Mouse (Mus musculus): ENCODE measurements around the gene Cracr2b. TPM values are rescaled to one million over a fixed set of nuclear protein-coding genes. Genes with fewer than 3 reads are reported as not detected.

The Cracr2b gene
- polyA plus RNA-seq, 1 experiment from 2014 or later: 8.5 TPM

DNA sequence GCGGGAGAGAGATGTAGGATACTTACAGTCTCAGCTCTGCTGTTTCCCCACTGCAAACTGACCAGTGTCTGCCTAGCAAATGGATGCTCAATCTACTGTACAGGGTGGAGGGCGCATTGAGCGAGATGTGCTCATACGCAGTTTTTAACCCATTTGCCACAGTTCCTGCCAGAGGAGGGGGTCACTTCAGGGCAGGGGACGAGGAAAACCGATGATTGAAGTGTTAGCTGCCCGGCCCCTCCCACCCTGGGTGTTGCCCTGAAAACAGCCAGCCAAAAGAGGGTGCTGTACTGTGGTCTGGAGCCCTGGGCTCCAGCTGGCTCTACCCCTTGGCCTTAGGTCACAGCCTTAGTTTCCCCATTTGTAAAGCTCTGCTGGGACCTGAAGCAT is 16.1 kb downstream of the Cracr2b start:
- H3K9ac ChIP-seq (replicated peaks): no peak overlapping the region
- peaks cover 41% of the 10 kb centered on the region for H3K4me1 ChIP-seq
- peaks cover 10% of the 10 kb centered on the region for H3K36me3 ChIP-seq
- 23% methylated on average over 7 of the region's 7 CpGs for WGBS
- no peaks in the 10 kb centered on the region for H3K9me3 ChIP-seq
- H3K4me3 ChIP-seq: no peak overlapping the region; the same call in 1 of the 2 replicates
- no peak overlapping the region for H3K4me2 ChIP-seq (replicated peaks)
- no peak overlapping the region; the same call in 1 of the 2 replicates for H3K27ac ChIP-seq (replicated peaks)
- ATAC-seq (replicated peaks): no peak
- H3K27me3 ChIP-seq: peaks cover 15% of the 10 kb centered on the region

DNA sequence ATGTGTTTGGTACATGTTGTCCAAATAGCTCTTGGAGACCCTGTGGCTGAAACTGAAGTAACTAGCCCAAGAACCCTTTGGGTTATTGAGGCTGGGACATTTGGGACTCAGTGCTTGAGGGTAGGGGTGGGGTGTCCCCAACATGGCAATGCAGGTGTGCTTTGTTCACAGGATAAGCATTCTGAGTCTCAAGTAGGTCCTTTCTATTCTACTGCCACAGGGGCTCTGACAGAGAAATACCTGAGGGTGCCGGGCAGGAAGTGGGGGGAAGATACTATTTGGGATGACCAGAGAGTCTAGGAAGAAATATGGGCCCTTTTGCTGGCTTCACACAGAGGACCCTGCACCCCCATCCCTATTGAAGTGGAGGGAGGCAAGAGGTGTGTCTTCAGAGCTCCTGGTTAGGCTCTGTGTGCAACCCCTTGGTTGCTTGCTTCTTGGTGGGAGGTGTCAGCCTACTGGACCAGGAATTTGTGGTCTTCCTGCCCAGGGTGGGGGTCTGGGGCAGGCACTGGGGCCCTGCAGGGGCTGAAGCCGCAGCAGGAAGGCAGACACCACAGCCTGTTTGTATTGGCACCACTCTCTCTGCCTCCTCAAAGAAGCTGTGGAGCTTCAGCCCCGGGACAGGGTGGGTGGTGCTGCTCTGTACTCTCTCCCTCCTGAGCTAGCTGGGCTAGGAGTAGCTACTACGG is 16.8 kb downstream of the Cracr2b start:
- 72% methylated on average over 4 of the region's 4 CpGs for WGBS
- no peak overlapping the region for H3K4me3 ChIP-seq
- no peak overlapping the region for H3K4me2 ChIP-seq (replicated peaks)
- no peak overlapping the region for H3K27ac ChIP-seq (replicated peaks)
- H3K36me3 ChIP-seq: peaks cover 2% of the 10 kb centered on the region
- H3K4me1 ChIP-seq: peaks cover 49% of the 10 kb centered on the region
- peaks cover 15% of the 10 kb centered on the region for H3K27me3 ChIP-seq
- no peak overlapping the region for H3K9ac ChIP-seq (replicated peaks)
- no peak for ATAC-seq (replicated peaks)
- H3K9me3 ChIP-seq: no peaks in the 10 kb centered on the region

- no peak for ATAC-seq (replicated peaks)
- H3K4me3 ChIP-seq: no peak overlapping the region
- peaks cover 15% of the 10 kb centered on the region for H3K27me3 ChIP-seq
- no peaks in the 10 kb centered on the region for H3K9me3 ChIP-seq
- no peaks in the 10 kb centered on the region for H3K36me3 ChIP-seq
- no peak overlapping the region for H3K27ac ChIP-seq (replicated peaks)
- WGBS: 83% methylated on average over 5 of the region's 5 CpGs
- peaks cover 54% of the 10 kb centered on the region for H3K4me1 ChIP-seq
- H3K4me2 ChIP-seq (replicated peaks): no peak overlapping the region
- H3K9ac ChIP-seq (replicated peaks): no peak overlapping the region
Observed at GRCm38 (mm10) chr7:141478270-141478748, 17.4 kb downstream of the Cracr2b start.

GRCm38 (mm10) chr7:141480842-141481497 is 20.1 kb downstream of the Cracr2b start:
- H3K27ac ChIP-seq (replicated peaks): no peak overlapping the region
- peaks cover 13% of the 10 kb centered on the region for H3K27me3 ChIP-seq
- H3K4me3 ChIP-seq: peak overlapping the region; percentile 64
- no peaks in the 10 kb centered on the region for H3K9me3 ChIP-seq
- ATAC-seq (replicated peaks): peak; percentile 51
- no peak overlapping the region for H3K9ac ChIP-seq (replicated peaks)
- H3K36me3 ChIP-seq: no peaks in the 10 kb centered on the region
- 7% methylated on average over 10 of the region's 10 CpGs for WGBS
- H3K4me1 ChIP-seq: peaks cover 42% of the 10 kb centered on the region
- H3K4me2 ChIP-seq (replicated peaks): peak overlapping the region; percentile 91

DNA sequence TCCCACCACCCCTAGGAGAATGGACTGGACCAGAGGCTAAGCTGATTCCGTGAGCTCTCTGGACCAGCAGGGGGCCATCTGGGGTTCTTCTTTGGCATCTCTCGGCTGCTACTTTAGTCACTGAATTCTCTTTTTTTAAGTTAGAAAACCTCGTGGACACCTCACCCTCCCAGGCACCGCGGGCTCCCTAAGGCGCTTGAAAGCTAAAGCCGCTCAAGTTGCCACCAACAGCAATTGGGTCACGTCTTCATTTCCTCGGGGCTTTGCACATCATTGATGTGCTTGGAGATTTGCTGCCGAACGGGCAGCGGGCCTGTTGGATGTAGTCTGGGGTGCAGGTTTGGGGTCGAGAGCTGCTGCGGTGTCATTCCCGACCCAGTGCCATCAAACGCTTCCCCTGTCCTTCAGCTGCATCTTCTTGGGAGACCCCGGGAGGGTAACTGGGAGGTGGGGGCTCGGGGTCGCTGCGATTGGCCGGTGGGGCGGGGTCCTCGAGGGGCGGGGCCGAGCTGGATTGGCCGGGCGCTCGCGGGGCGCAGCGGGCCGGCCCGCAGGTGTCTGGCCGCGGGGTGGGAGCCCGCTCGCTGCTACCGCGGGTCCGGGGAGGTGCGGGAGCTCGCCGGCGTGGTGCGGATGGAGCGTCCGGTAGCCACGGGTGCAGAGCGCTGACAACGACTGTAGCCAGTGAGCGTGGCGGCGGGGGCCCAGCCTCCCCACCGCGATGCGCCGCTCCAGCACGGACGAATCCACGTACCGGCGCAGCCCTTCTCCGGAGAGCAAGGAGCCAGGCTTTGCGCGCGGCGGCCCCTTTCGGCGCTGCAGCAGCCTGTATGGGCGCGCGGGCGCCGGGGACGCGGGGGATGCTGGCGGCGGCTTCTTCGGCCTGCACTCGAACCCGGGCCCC is 20.9 kb downstream of the Cracr2b start:
- peak overlapping the region; percentile 63 for H3K9ac ChIP-seq (replicated peaks)
- peak overlapping the region; percentile 64 for H3K4me3 ChIP-seq
- H3K27ac ChIP-seq (replicated peaks): no peak overlapping the region
- whole genome bisulfite sequencing: under 1% methylated on average over 80 of the region's 81 CpGs
- ATAC-seq (replicated peaks): peak; percentile 55
- peak overlapping the region; percentile 91 for H3K4me2 ChIP-seq (replicated peaks)
- peaks cover 35% of the 10 kb centered on the region for H3K4me1 ChIP-seq
- no peaks in the 10 kb centered on the region for H3K9me3 ChIP-seq
- no peaks in the 10 kb centered on the region for H3K36me3 ChIP-seq
- H3K27me3 ChIP-seq: peaks cover 7% of the 10 kb centered on the region; the same call in 1 of the 2 replicates

- Histone ChIP-seq H3K9ac (replicated peaks) (peak overlapping the region; percentile 63), H3K27me3 (no peaks in the 10 kb centered on the region; the same call in 1 of the 2 replicates), H3K4me2 (replicated peaks) (peak overlapping the region; percentile 91), H3K9me3 (no peaks in the 10 kb centered on the region), H3K27ac (replicated peaks) (no peak overlapping the region), H3K4me1 (peaks cover 33% of the 10 kb centered on the region), H3K4me3 (peak overlapping the region; percentile 64), H3K36me3 (no peaks in the 10 kb centered on the region)
- 0 out of 2 replicates have a peak, but pooled peaks have one; percentile 6 for ATAC-seq (replicated peaks)
- 2% methylated on average over 11 of the region's 11 CpGs for WGBS
Observed at GRCm38 (mm10) chr7:141482531-141483024, 21.7 kb downstream of the Cracr2b start.

DNA sequence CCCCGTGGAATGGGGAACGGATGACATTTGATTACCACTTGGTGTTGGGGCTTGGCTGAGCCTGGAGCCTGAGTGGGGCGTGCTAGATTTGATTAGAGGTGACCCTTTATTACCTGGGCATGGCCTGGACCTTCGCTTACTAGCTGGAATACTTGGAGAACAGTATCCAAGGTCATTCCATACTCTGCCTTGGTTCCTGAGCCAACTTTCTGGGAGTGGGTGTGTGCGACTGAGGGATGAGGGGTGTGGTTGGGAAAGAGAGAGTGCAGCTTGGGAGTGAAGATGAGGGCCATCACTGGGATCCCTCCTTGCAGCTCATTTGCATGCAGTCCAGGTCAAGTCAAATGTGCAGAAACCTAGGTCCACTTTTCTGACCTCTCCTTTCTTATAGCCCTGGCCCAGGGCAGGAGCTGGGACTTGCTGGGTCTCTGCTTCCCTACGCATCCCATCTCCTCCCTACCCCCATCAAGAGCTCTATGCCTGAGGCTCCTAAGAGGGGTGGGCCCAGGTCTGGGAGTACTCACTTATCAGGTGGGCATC is 22.3 kb downstream of the Cracr2b start:
- no peaks in the 10 kb centered on the region for H3K36me3 ChIP-seq
- no peak overlapping the region; the same call in 1 of the 2 replicates for H3K4me3 ChIP-seq
- ATAC-seq (replicated peaks): no peak
- WGBS: 74% methylated on average over 6 of the region's 6 CpGs
- peaks cover 33% of the 10 kb centered on the region for H3K4me1 ChIP-seq
- H3K9me3 ChIP-seq: no peaks in the 10 kb centered on the region
- H3K9ac ChIP-seq (replicated peaks): no peak overlapping the region
- H3K27ac ChIP-seq (replicated peaks): no peak overlapping the region
- peak overlapping the region; percentile 91; the same call in 1 of the 2 replicates for H3K4me2 ChIP-seq (replicated peaks)
- no peaks in the 10 kb centered on the region; the same call in 1 of the 2 replicates for H3K27me3 ChIP-seq

- Histone ChIP-seq H3K36me3 (no peaks in the 10 kb centered on the region), H3K27me3 (no peaks in the 10 kb centered on the region; the same call in 1 of the 2 replicates), H3K4me2 (replicated peaks) (no peak overlapping the region), H3K4me1 (peaks cover 33% of the 10 kb centered on the region), H3K4me3 (no peak overlapping the region), H3K27ac (replicated peaks) (no peak overlapping the region), H3K9ac (replicated peaks) (no peak overlapping the region), H3K9me3 (no peaks in the 10 kb centered on the region)
- no peak for ATAC-seq (replicated peaks)
- WGBS: 84% methylated on average over 5 of the region's 5 CpGs
Observed at GRCm38 (mm10) chr7:141484186-141485120, 23.6 kb downstream of the Cracr2b start.

GRCm38 (mm10) chr7:141485186-141485585 is 24.3 kb downstream of the Cracr2b start:
- H3K9me3 ChIP-seq: no peaks in the 10 kb centered on the region
- no peaks in the 10 kb centered on the region for H3K36me3 ChIP-seq
- no peaks in the 10 kb centered on the region; the same call in 1 of the 2 replicates for H3K27me3 ChIP-seq
- no peak overlapping the region for H3K4me3 ChIP-seq
- H3K9ac ChIP-seq (replicated peaks): no peak overlapping the region
- peaks cover 33% of the 10 kb centered on the region for H3K4me1 ChIP-seq
- H3K27ac ChIP-seq (replicated peaks): no peak overlapping the region
- no peak overlapping the region for H3K4me2 ChIP-seq (replicated peaks)
- 76% methylated on average over 2 of the region's 2 CpGs for WGBS
- no peak for ATAC-seq (replicated peaks)

DNA sequence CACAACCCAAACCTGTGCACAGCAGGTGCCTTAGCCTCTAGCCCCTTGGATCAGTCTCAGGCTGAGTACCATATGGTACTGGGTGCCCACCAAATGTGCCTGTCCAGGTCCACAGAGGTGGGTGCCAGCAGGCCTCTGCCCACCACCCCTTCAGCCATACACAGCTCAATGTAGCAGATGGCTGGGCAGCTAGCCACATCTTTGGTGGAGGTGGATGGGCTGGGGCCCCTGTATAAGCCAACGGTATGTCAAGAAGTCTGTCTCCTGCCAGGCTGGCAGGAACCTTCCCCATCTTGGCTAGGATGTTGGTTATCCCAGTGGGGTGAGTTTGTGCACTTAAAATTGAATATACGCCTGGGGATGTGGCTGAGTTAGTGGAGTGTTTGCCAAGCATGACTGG is 24.7 kb downstream of the Cracr2b start:
- Histone ChIP-seq H3K27ac (replicated peaks) (no peak overlapping the region), H3K4me3 (no peak overlapping the region), H3K36me3 (no peaks in the 10 kb centered on the region), H3K9me3 (no peaks in the 10 kb centered on the region), H3K4me2 (replicated peaks) (no peak overlapping the region), H3K9ac (replicated peaks) (no peak overlapping the region), H3K27me3 (no peaks in the 10 kb centered on the region; the same call in 1 of the 2 replicates), H3K4me1 (peaks cover 33% of the 10 kb centered on the region)
- no peak for ATAC-seq (replicated peaks)
- 58% methylated on average over 2 of the region's 2 CpGs for WGBS
